Mouse (Mus musculus): ENCODE results near the gene Mrps33. TPM values are rescaled to one million over a fixed set of nuclear protein-coding genes. Genes with fewer than 3 reads are reported as not detected.

Gene Mrps33
- polyA plus RNA-seq, 1 experiment from 2014 or later = 155 TPM

DNA sequence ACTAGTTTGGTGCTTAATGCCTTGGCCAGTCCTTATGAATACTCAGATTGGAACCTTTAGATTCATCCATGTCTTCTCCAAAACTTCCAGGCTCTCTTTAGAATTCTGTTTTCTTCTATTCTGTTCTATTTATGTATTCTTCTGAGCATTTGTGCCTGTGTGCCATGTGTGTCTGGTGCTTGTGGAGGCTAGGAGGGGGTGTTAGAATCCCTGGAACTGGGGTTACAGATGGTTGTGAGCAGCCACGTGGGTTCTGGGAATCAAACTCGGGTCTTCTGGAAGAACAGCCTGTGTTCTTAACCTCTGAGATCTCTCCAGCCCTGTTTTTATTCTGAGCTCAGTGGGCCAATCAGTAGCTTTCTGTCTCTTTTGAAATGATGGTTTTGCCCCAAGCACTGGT is 13.7 kb downstream of the Mrps33 start:
- WGBS = 74% methylated on average over 2 of the region's 2 CpGs
- Histone ChIP-seq H3K4me1 (no peaks in the 10 kb centered on the region), H3K27me3 (replicated peaks) (no peaks in the 10 kb centered on the region), H3K27ac (no peak overlapping the region), H3K36me3 (replicated peaks) (peaks cover 15% of the 10 kb centered on the region), H3K4me3 (no peak overlapping the region), H3K4me2 (no peak overlapping the region), H3K9me3 (no peaks in the 10 kb centered on the region), H3K9ac (no peak overlapping the region)
- ATAC-seq (replicated peaks) = no peak

- peaks cover 13% of the 10 kb centered on the region for H3K36me3 ChIP-seq (replicated peaks)
- no peaks in the 10 kb centered on the region for H3K9me3 ChIP-seq
- H3K4me3 ChIP-seq = no peak overlapping the region
- H3K4me2 ChIP-seq = no peak overlapping the region
- WGBS = 82% methylated on average over 1 of the region's 1 CpGs
- no peak for ATAC-seq (replicated peaks)
- no peaks in the 10 kb centered on the region for H3K27me3 ChIP-seq (replicated peaks)
- H3K27ac ChIP-seq = no peak overlapping the region
- H3K4me1 ChIP-seq = no peaks in the 10 kb centered on the region
- no peak overlapping the region for H3K9ac ChIP-seq
Observed at GRCm38 (mm10) chr6:39796150-39796549, 14.6 kb downstream of the Mrps33 start.

- no peak overlapping the region for H3K4me2 ChIP-seq
- H3K27me3 ChIP-seq (replicated peaks) = no peaks in the 10 kb centered on the region
- H3K27ac ChIP-seq = no peak overlapping the region
- no peak overlapping the region for H3K4me3 ChIP-seq
- no peak overlapping the region for H3K9ac ChIP-seq
- WGBS = 72% methylated on average over 5 of the region's 5 CpGs
- peaks cover 7% of the 10 kb centered on the region; the same call in 1 of the 2 replicates for H3K4me1 ChIP-seq
- H3K36me3 ChIP-seq (replicated peaks) = no peaks in the 10 kb centered on the region
- ATAC-seq (replicated peaks) = no peak
- H3K9me3 ChIP-seq = no peaks in the 10 kb centered on the region
Observed at GRCm38 (mm10) chr6:39791806-39792205, 19.0 kb downstream of the Mrps33 start.

GRCm38 (mm10) chr6:39788408-39788807 is 22.4 kb downstream of the Mrps33 start:
- Histone ChIP-seq H3K9me3 (no peaks in the 10 kb centered on the region), H3K27ac (no peak overlapping the region), H3K36me3 (replicated peaks) (no peaks in the 10 kb centered on the region), H3K4me2 (no peak overlapping the region), H3K9ac (no peak overlapping the region), H3K4me3 (no peak overlapping the region), H3K27me3 (replicated peaks) (no peaks in the 10 kb centered on the region), H3K4me1 (peaks cover 7% of the 10 kb centered on the region; the same call in 1 of the 2 replicates)
- ATAC-seq (replicated peaks) = no peak

GRCm38 (mm10) chr6:39787783-39788182 is 23.0 kb downstream of the Mrps33 start:
- H3K36me3 ChIP-seq (replicated peaks) = no peaks in the 10 kb centered on the region
- H3K9me3 ChIP-seq = no peaks in the 10 kb centered on the region
- H3K27me3 ChIP-seq (replicated peaks) = no peaks in the 10 kb centered on the region
- WGBS = 6% methylated on average over 9 of the region's 9 CpGs
- H3K4me1 ChIP-seq = peaks cover 7% of the 10 kb centered on the region; the same call in 1 of the 2 replicates
- H3K27ac ChIP-seq = no peak overlapping the region
- H3K4me2 ChIP-seq = no peak overlapping the region
- ATAC-seq (replicated peaks) = no peak
- no peak overlapping the region for H3K9ac ChIP-seq
- H3K4me3 ChIP-seq = no peak overlapping the region

GRCm38 (mm10) chr6:39785944-39786343 is 24.8 kb downstream of the Mrps33 start:
- Histone ChIP-seq H3K4me3 (no peak overlapping the region), H3K4me1 (peaks cover 14% of the 10 kb centered on the region), H3K9ac (no peak overlapping the region), H3K4me2 (no peak overlapping the region), H3K36me3 (replicated peaks) (no peaks in the 10 kb centered on the region), H3K27me3 (replicated peaks) (no peaks in the 10 kb centered on the region), H3K9me3 (no peaks in the 10 kb centered on the region), H3K27ac (no peak overlapping the region)
- WGBS = 75% methylated on average over 5 of the region's 5 CpGs
- ATAC-seq (replicated peaks) = no peak

DNA sequence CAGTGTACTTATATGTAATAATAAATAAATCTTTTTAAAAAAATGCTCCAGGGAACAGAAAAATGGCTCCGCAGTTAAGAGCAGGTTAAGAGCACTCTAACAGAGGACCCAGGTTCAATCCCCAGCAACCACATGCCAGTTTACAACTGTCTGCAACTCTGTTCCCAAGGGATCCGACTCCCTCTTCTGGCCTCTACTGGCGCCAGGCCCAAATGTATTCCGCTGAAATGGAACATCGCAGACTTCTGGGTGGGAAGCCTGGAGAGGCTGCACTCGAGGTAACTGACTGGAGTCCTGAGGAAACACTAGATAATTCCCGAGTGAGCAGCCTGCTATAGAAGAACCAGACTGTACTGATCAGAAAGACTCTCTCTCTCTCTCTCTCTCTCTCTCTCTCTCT is 27.3 kb downstream of the Mrps33 start:
- ATAC-seq (replicated peaks) = no peak
- Histone ChIP-seq H3K27ac (no peak overlapping the region), H3K9ac (no peak overlapping the region), H3K4me2 (no peak overlapping the region), H3K27me3 (replicated peaks) (no peaks in the 10 kb centered on the region), H3K9me3 (no peaks in the 10 kb centered on the region), H3K4me3 (no peak overlapping the region), H3K4me1 (peaks cover 18% of the 10 kb centered on the region), H3K36me3 (replicated peaks) (no peaks in the 10 kb centered on the region)
- 70% methylated on average over 7 of the region's 7 CpGs for WGBS

DNA sequence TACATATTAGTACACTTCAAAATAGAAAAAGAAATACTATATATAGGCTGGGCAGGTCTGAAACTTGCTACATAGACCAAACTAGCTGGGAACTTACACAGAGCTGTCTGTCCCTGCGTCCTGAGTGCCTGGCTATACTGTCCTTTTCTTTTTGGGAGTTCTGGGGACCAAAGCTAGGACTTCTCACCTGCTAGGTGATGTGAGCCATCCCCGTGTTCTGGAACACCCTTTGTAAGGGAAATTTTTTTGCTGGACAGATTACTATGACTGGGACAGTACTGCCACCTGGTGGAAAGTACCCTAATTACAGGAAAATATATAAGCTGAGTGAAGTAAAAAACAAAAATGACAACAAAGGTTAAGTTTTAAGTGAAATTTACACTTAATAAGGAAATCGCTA is 28.2 kb downstream of the Mrps33 start:
- no peak overlapping the region for H3K9ac ChIP-seq

GRCm38 (mm10) chr6:39781766-39782530 is 28.8 kb downstream of the Mrps33 start:
- WGBS = 67% methylated on average over 17 of the region's 17 CpGs
- Histone ChIP-seq H3K9me3 (no peaks in the 10 kb centered on the region), H3K27me3 (replicated peaks) (no peaks in the 10 kb centered on the region), H3K4me1 (peaks cover 10% of the 10 kb centered on the region), H3K27ac (no peak overlapping the region), H3K4me2 (no peak overlapping the region), H3K36me3 (replicated peaks) (no peaks in the 10 kb centered on the region), H3K4me3 (no peak overlapping the region), H3K9ac (no peak overlapping the region)
- ATAC-seq (replicated peaks) = no peak

More for the DNA sequence above, 28.2 kb downstream of the Mrps33 start:
- no peaks in the 10 kb centered on the region for H3K36me3 ChIP-seq (replicated peaks)
- H3K4me1 ChIP-seq = peaks cover 12% of the 10 kb centered on the region
- H3K27me3 ChIP-seq (replicated peaks) = no peaks in the 10 kb centered on the region
- H3K9me3 ChIP-seq = no peaks in the 10 kb centered on the region
- H3K4me2 ChIP-seq = no peak overlapping the region
- H3K4me3 ChIP-seq = no peak overlapping the region
- H3K27ac ChIP-seq = no peak overlapping the region
- 29% methylated on average over 3 of the region's 3 CpGs for WGBS
- no peak for ATAC-seq (replicated peaks)

DNA sequence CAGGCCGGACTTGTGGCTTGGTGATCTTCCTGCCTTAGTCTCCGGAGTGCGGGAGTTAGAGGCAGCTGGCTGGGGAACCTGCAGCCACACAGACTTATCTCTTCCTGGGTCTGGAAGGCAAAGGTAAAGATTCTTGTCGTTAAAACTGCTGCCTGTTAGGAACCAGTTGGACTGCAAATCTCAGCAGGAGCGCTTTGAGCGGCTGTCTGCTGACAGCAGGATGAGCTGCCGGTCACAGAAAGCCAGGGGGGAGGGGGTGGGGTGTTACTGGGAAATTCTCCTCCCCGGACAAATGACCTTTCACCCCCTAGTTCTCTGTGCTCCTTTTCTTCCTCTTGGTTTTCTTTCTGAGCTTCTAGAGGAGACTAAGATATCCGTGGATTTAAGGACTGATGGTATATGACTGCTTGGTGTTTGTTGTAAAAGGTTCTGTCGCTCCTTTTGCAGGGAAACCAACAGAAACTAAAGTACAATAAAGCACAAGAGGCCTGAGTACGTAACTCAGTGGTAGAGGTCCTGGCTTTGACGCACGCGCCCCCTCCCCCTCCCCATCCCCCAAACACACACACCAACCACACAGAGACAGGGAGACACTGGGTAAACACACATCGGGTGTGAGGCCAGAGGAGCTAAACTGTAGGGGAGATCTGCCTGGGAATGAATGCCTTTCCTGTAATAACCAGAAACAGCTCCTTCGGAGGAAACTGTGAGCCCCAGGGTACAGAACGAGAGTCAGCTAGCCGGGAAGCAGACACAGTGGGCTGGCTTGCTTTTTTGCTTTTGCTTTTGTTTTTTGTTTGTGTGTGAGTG is 29.7 kb downstream of the Mrps33 start:
- H3K36me3 ChIP-seq (replicated peaks) = no peaks in the 10 kb centered on the region
- WGBS = 3% methylated on average over 18 of the region's 18 CpGs
- H3K9ac ChIP-seq = peak overlapping the region; percentile 22; the same call in 1 of the 2 replicates
- no peaks in the 10 kb centered on the region for H3K9me3 ChIP-seq
- no peaks in the 10 kb centered on the region for H3K27me3 ChIP-seq (replicated peaks)
- peak overlapping the region; percentile 45 for H3K4me2 ChIP-seq
- H3K4me1 ChIP-seq = peaks cover 10% of the 10 kb centered on the region
- H3K4me3 ChIP-seq = peak overlapping the region; percentile 16
- peak overlapping the region; percentile 0; the same call in 1 of the 2 replicates for H3K27ac ChIP-seq
- no peak for ATAC-seq (replicated peaks)

- H3K9me3 ChIP-seq = no peaks in the 10 kb centered on the region
- 88% methylated on average over 1 of the region's 1 CpGs for WGBS
- no peaks in the 10 kb centered on the region for H3K27me3 ChIP-seq (replicated peaks)
- H3K4me2 ChIP-seq = no peak overlapping the region
- ATAC-seq (replicated peaks) = no peak
- no peak overlapping the region for H3K27ac ChIP-seq
- H3K4me1 ChIP-seq = peaks cover 10% of the 10 kb centered on the region
- no peaks in the 10 kb centered on the region for H3K36me3 ChIP-seq (replicated peaks)
- H3K9ac ChIP-seq = no peak overlapping the region
- no peak overlapping the region for H3K4me3 ChIP-seq
Observed at GRCm38 (mm10) chr6:39778506-39778905, 32.3 kb downstream of the Mrps33 start.

GRCm38 (mm10) chr6:39776275-39776674 is 34.5 kb downstream of the Mrps33 start:
- Histone ChIP-seq H3K4me3 (no peak overlapping the region), H3K27me3 (replicated peaks) (no peaks in the 10 kb centered on the region), H3K36me3 (replicated peaks) (no peaks in the 10 kb centered on the region), H3K27ac (no peak overlapping the region), H3K9ac (no peak overlapping the region), H3K4me1 (peaks cover 6% of the 10 kb centered on the region), H3K9me3 (no peaks in the 10 kb centered on the region), H3K4me2 (no peak overlapping the region)
- no peak for ATAC-seq (replicated peaks)
- WGBS = 96% methylated on average over 6 of the region's 6 CpGs

All from midbrain, embryonic 15.5 days (tissue).